Mouse (Mus musculus) CH12F3 (cell line): ENCODE measurements at regions not wholly inside any gene's neighbourhood (a gene's known extent, or its start where the extent isn't known, plus 50 kb on each side); places are given as distances from the start of the nearest gene placed in this dataset.

Experiments used
- in situ Hi-C: fragments of 300-500 bp; cut with MboI; formaldehyde crosslinking; loops from 2 replicates; pipeline ENCODE4 v1.14.3; 2020; ENCODE audit warnings: low sequenced_read_pairs

DNA sequence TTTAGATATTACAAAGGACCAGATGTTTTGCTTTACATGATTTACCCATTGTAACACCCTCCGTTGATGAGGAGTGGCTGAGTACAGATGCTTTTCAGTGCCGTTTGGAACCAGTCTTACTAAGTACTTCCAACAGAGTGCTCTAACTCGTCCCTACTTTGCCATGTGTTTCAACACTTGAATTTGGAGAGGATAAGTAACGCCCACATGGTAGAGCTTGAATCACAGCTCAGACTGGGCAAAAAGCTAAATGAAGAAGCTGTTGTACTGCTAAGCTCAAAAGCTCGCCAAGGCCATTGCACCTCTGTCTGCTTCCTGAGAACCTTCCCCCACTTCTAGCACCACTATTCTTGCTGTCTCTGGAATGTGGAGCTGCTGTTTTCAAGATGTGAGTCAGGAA, 471.1 kb downstream of the Nfib start:
- in situ Hi-C loops, result no loop called here

DNA sequence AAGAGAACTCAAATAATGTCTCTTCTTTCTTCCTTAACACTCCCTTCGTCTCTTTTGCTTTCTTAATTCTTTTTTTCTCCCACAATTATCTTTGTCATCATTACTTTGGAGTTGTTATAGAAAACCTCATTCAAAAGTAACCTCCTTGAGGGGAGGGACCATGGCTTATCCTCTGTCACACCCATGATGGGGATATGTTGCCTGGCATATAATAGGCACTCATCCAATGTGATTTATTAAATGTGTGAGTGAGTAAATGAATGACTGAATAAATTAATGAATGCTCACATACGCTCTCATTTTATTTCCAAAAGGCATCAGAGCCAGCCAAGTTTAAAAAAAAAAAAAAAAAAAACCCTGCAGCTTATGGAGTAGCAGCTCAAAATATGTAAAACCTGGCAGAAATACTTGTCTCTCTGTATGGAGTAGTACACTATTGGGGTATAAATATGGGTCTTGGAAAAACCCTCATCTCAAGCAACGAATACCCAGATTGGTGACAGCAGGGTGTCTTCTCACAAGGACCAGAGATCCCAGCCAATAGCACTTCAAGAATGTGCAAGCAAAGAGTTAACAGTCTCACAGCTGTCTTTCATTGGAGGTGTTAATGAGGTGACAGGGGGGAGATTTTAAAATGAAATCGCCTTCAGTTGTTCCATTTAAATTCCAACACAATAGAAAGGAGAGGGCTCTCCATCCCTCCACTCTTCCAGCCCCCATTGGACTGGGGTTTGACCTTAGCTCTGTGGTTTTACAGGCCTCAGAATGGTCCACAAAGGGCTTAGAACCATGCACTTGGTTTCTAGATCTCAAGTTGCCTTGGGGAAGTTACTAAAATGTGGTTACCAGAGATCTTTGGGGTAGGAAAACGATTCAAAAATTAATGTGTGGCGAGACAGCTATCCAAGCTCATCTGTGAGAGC, 479.1 kb downstream of the Nfib start:
- in situ Hi-C loops, result no loop called here

DNA sequence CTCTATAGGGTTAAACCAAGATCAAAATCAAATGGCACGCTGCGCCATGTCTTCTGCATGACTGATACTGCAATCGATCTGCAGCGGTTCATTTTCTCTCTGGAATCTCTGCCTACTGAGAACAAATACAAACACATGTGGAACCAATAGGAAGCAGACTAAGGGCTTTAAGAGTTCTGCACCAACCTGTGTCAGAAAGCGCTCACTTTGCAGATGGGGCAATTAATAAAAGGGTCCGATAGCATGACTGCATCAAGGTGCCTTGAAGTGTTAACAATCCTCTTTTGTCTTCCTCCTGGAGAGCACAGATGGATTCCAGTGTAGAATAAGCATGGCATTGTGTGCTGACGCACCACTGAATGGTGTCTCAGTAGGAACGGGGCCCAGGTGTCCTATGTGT, 484.8 kb downstream of the Nfib start:
- in situ Hi-C loops, result no loop called here

DNA sequence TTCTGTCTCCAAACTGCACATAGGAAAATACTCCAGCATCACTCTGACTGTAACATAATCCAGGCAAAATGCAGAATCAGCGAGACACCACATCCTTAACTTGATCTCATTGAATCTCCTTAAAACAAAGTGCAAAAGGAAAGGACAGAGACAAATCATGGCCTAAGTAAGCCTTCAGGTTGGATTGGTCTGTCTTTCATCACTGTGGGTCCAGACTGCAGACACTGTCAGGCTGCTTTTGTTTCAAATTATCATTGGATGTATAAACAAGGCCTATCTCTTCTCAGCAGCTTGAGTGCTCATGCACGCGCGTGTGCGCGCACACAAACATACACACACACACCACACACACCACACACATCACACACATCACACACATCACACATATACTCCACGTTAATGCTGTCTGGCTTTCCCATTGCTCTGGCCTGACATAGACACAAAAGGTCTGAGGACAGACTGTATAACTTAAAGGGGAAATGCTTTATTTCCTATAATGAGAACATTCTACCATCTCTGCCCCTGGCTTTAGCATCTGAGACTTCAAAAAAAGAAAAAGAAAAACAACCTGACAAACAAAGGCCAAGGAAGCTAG, 485.3 kb downstream of the Nfib start:
- in situ Hi-C loops, result no loop called here

DNA sequence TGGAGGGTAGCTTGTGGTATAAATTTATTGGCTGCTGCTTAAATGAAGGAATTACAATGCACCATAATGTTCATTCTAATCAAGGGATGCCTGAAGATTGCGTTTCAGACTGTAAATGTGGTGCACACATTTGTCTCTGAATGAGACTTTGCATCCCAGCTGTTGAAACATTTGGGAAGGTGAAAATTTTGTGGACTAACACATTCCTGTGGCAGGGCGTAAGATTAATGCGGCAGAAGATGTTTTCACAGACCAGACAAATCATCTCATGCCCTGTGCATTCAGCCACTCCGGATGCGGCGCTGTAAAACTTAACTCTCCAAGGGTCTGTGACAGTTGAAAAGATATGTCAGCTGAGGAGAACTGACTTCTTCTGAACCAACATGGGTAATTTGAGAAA, 486.9 kb downstream of the Nfib start:
- in situ Hi-C loops, result no loop called here

DNA sequence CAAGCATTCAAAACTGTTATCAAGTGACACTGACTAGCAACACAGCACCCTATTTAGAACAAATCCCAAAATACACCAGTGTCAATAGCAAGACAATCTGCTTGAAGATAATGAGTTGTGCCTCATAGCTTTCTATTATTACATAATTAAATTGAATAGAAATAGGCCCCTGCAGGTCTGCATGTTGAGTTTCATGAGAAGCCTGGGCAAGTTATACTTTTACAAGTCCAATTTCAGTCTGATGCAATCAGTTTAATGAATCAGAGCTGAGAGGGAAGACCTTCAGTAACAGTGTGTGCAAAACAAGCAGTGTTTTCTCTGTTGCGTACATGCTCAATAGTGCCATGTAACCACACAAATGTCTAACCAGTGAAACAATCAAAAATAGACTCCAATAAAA, 498.5 kb downstream of the Nfib start:
- in situ Hi-C loops, result no loop called here

DNA sequence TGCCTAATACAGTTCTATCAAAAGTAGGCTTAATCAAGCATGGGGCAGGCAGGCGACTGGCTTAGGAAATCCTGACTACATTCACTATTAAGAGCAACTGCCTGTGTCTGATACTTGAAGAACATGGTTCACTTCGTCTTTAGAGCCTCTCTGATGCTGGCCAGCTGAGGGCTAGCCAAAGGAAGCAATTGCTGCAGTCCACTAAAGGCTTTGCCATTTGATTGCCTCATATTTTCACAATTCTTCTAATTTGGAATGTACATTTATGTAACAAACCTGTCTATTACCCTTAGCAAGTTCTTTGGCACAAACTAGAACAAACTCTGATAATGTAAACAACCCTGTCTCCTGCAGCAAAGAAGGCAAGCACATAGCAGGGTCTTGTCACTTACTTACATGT, 505.2 kb downstream of the Nfib start:
- in situ Hi-C loops, result no loop called here

DNA sequence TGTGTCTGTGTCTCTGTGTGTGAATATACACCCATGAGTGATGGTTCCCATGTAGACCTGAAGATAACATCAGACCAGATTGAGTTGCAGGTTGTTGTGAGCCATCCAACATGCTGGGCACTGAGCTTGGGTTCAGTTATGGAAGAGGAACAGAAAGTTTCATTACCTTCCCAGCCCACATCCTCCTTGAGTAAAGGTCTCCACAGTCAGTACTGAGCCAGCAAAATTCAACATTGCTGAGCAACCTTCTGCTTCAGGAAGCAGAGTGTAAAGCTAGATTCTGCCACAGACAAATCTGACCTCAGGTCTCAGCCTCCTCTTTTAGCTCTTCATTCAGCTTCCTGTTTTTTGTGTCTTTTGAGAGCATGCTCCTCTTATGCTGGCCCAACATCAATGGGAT, 506.4 kb downstream of the Nfib start:
- in situ Hi-C loops, result no loop called here

DNA sequence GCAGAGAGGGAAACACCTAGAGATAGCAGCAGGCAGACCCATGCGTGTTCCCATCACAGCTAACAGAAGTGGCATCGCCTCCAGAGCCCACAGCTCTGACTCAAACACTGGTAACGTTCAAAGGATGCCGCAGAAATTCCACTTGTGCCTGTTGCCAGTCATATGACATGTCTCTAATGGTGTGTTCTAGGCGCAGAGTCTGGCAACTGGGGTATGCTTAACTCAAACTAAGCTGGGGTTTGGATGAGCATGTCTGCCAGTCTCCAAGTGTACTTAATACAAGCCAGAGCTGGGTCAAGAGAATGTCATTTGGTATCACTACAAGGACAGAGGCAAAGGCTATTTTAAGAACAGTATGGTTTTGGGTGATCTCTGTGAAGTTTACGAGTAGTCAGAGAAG, 507.9 kb downstream of the Nfib start:
- in situ Hi-C loops, result no loop called here

DNA sequence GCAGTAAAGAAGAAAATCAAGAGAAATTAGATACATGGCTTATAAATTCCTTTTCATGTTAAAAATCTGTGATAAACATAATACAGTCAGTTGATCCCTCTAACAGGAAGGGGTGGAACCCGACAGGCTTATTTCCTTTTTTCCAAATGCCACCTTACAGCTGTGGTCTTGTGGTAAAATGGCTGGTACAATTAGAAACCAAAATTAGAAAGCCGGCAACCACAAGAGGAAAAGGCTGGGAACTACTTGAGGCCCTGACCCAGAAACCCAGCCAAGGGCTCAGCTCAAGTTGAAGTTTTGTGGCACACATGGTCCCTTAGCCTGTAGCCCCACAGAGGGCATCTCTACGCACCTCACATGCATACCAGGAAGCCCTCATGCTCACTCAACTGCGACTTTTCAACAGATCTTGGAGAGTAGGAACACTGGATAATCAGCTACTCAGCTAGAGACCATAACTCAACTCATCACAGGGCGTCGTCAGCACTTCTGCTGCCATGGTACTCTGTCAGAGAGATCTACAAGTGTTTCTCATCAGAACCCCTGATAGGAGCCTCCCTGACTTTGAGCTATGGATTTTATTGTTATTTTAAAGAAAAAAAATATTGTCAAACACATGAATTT, 509.4 kb downstream of the Nfib start:
- in situ Hi-C loops, result no loop called here

DNA sequence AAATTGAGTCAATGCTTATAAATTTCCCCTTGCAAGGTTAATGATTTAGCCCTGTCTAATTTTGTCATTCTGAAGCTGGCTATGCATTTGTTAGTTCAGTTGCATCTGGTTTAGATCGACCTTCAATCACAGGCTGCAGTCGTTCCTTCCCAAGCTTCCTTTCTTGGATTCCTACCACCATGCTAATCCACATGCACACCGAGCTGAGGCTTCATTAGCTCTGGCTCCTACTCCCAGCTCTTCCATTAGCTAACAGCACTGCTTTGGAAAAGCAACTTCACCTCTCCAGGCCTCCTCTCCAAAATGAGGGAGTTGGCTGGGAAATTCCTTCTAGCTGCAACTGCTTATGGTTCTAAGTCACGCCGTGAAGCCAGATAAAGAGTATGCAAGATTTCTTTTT, 511.6 kb downstream of the Nfib start:
- in situ Hi-C loops, result no loop called here

DNA sequence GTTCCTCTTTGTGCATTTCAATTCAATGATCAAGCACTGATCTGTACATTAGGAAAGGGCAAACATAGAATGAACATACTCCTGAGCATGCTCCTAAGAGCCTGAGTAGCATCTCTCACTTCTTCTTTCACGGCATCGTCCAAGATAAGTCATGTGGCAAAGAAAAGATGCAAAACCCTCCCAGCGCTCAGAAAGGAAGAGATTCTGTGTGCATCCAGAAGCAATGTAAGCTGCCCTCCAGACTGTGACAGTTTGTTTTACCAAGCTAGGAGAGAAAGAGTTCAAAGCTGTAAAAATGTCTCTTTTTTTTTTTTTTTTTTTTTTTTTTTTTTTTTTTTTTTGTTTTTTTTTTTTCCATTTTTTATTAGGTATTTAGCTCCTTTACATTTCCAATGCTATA, 518.7 kb downstream of the Nfib start:
- in situ Hi-C loops, result no loop called here

DNA sequence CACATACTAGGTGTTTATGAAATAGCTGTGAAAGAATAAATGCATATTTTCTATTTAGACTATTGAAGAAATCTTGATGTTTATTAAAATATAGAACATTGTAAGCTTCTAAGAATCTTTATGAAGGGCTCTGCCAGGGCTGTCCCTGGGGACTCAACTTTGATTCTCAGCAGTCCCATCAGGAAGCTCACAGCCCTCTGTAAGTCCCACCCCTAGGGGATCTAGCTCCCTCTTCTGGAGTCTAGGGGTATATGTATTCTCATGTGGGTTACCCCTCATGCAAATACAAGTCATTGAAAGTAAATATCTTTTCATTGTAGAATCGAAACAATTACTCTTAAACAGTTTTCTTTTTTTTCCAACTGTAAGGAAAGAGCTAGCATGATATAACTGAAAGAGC, 521.6 kb downstream of the Nfib start:
- in situ Hi-C loops, result no loop called here

DNA sequence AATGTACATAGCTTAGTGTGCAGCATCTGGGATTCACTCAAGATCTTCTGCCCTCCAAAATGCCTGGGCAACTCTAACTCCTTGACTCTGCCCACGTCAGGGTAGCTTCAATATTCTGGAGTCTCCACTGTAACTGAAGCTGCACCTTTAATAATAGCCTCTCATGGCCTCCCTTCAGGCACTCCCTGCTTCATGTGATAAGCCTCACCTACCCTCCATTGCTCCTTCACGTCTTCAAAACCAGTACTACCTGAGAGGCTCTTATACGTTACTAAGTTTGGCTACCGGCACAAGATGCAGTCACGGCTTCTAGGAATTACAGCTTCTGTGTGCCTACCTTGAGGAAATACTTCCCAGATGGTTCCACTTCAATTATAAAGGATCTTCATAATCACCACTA, 527.4 kb downstream of the Nfib start:
- in situ Hi-C loops, result no loop called here

DNA sequence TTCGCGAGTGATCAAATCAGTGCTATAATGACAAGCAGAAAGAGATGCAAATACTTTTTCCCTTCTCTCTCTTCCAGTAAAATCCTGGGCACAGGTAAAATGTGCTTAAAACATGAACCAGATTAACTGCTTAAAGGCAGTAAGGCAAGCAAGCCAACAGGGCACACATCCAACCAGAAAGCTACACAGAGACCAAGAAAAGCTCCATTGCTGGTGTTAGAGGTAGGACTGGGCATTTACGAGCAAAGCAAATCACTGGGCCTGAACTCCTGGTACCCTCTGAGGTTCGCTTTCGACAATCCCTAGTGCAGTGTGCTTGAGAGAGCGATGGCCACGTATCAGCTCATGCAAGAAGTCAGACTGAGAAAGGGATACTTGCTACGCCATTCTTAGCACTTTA, 528.8 kb downstream of the Nfib start:
- in situ Hi-C loops, result no loop called here

DNA sequence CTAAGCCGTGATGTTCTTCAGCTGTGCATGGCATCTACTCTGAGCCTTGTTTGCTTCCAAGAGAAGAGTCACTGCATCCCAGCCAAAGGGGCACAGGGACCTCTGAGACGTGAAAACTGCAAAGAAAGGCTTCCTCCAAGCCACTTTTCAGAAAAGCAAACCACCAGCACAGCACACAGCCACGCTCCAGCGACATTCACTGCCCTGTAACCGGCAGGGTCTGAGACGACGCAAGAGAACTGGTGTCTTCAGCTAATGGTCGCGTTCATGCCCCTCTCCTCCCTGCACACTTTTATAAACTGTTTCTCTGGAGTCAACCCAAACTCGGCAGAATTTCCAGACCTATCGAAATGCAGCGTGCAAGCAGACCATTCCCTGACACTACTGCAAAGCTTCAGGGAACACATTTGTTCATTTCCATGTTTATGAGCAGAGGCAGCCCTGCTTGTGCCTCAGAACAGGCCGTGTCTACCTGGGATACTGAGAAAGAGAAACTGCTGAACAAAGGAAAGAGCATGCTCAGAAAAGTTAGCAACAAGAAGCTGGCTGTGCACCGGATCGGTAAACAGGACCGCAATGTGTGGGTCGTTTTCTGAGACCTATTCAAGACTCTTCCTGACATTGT, 532.0 kb downstream of the Nfib start:
- in situ Hi-C loops, result no loop called here

DNA sequence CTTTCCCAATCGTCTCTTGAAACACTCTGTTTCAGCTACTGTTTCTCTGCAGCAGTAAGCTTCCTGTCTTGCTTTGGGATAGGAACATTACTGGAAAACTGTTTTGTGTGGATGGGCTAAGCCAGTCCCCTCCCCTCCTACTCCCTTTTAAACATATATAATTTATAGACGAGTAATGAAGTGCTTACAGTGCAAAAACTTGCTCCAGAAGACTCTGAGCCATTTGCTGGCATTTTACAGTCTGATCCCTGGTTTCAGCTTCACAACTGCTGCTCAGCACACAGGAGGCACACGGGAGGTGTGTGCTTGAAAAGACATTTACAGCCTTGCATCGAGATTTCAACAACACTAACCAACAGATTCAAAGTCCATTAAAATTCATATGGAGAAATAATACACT, 534.6 kb downstream of the Nfib start:
- in situ Hi-C loops, result no loop called here

DNA sequence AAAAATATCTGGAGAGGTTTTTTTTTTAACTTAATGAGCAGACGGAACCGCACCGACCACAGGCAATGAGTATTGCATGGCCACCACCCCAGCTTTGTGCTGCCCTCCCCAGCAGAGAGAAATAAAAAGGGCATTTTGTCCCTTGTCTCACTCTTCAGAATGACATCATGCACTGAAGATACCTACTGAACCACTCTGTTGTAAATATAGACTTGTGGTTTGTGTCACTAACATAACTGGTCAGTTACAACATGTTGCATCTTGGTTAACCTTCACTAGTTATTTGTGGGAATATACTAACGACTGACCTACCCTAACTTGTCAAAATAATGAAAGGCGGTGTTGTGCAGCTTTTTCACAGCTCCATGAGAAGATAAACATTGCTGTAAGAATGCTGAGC, 537.5 kb downstream of the Nfib start:
- in situ Hi-C loops, result no loop called here

DNA sequence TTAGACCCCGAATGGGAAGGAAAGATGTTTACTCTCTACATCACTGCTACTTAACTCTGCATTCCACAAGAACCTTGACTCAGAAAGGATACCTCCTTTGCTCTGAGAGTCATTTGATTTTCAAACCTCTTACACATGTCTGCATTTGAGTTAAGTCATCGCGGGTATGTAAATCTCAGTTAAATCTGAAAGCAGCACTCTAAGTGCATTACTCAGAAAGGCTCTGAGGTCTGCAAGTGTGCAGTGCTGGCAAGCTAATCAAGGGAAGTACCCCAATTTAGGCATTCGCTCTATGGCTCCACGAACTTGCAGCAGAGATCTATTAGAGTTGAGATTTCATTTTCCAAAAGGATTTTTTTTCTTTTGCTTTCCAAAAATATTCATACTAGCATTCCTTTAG, 538.2 kb downstream of the Nfib start:
- in situ Hi-C loops, result no loop called here

DNA sequence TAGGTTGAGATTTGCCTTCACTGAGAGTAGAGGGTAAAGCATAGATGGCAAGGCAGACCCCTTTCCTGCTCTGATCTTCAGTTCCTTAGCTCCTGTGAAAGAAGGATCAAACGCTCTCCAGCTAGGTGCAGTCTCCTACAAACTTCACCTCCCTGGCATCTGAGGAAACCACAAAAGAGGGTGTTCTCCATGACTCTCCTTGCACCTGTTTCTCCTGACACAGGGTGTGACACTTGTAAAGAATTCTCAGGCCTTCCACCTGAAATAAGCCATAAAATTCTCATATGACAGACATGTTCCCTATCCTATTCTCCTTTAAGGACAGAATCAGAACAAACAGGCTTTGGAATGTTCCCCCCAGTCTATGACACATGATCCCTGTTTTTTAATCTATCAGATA, 538.7 kb downstream of the Nfib start:
- in situ Hi-C loops, result no loop called here

DNA sequence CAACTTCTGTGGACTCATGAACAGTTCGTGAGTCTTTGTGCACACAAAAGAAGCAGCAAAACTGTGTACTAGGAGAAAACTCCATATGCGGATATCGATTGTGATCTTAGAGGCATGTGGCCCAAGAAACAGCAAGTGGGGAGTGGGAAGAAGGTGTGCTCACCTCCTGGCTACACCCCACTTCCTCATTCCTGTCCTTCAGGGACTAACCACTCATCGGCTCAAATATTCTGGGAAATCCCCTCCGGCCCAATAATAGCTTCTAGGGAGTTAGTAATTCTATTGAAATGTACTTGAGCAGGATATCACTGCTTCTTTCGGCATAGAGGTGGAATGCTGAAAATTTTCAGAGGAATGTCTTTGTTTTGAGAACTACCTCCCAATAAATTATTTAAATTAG, 539.5 kb downstream of the Nfib start:
- in situ Hi-C loops, result no loop called here

DNA sequence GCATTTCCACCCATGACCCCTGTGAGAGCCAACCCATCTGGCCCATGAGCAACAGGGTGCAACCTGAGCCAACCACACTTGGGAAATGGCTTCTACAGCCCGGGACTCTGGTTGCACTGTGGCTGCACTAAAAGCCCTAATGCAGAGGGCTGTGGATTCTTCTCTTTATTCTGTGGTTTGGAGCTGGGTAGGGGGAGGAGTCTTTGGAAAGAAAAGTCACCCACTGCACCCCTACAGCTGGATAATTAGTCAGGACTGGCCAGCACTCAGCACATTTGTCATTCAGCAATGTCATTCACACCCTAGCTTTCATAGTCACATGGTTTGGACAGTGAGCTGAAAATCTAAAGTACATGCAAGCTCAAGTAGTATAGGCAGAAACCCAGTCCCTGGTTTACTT, 541.5 kb downstream of the Nfib start:
- in situ Hi-C loops, result no loop called here
